Mouse (Mus musculus): ENCODE results near the gene Capn7.

GRCm38 (mm10) chr14:31316613-31317012 is 19.8 kb upstream of the Capn7 start:
- TF ChIP-seq CTCF (IDR thresholded peaks at IDR 0.05; ENCODE audit: control insufficient read depth, insufficient read depth, low read length): no peak
- no peak for TF ChIP-seq POLR2A (IDR thresholded peaks at IDR 0.05; ENCODE audit: borderline replicate concordance, control insufficient read depth, low read depth, low read length)
